Mouse (Mus musculus) layer of hippocampus, postnatal 14 days (tissue): ENCODE data around the gene Ppp1r11. TPM values are rescaled to one million over a fixed set of nuclear protein-coding genes. Genes with fewer than 3 reads are reported as not detected.
"Not testable (repeated sequence)": the region's sequence is repeated elsewhere in the genome, so short reads cannot be mapped to it uniquely, and the experiment has no call there.

Experiments used
- DNase-seq, 2 experiments: peaks; one replicate each; pipeline ENCODE4 v3.0.0; 2021 to 2022; ENCODE audit warnings: low spot score in 2 of 2, mixed read lengths in 1 of 2
- long read RNA-seq, 2 experiments: library from polyadenylated mRNA; stranded (forward); transcript quantifications; one replicate each; pipeline ENCODE4 v2.0.0; 2021
- total RNA-seq, 2 experiments: library from RNA; stranded (reverse); gene quantifications; 2 replicates each; pipeline ENCODE4 v1.2.3; 2021

Ppp1r11 gene
- total RNA-seq: 10 to 100 TPM; 88.6 to 96.9 TPM
- long read RNA-seq, experiment 1, transcript Ppp1r11-201 (3 exons, 1,599 nt): major isoform, 53 of 53 reads
- long read RNA-seq, experiment 1, partial matches to known transcripts: 0 of 53 reads
- long read RNA-seq, experiment 1, other reads (novel, unspliced or antisense): 0 of 53 reads
- long read RNA-seq, experiment 2, transcript Ppp1r11-201 (3 exons, 1,599 nt): major isoform, 108 of 119 reads
- long read RNA-seq, experiment 2, partial matches to known transcripts: 7 of 119 reads
- long read RNA-seq, experiment 2, other reads (novel, unspliced or antisense): 4 of 119 reads

DNA sequence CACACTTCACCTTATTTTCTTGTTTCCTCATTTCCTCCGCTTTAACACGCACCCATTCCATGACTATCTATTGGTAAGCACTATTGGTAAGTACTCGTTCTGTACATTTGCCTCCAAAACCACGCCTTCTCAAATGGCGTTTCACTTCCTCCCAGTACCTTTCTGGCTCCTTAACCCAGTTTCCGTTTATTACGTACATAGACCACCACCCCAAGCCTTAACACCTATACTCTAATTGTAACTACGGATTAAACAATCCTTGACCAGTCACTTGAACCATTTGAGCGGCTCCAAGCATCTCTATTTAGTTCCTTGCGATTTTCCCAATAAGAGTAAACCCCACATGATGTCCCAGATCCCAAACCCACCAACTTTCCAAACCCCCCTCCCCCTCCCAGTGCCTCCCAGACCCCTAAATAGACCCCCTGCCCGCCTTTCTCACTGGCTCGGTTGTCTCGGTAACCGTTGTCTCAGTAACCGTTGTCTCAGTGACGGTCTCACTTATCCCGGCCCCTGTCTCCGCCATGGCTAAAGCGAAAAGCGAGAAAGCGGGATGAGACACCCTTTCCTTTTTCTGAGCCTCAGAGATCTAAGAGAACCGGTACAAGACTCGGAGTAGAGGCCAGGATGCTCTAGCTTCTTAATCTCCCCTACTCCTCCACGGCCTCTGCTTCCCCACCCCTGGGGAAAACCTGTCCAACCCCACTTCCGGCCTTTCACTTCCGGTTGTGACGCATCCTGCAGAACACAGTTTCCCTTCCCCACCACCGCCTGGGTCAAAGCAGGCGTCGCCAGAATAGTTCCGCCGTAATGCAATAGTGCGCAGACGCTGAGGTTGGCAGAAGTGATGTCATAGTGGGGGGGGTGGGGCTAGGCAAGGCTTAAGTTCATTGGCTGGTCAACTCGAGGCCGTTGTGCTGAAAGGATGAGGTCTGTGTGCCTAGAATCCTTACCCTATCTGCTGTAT lies at the start of gene Ppp1r11:
Gene Ppp1r11 (minus strand): TSS at position 761 of the 967 bp plus-strand sequence.
- peak; percentile 95 to 98 for DNase-seq

DNA sequence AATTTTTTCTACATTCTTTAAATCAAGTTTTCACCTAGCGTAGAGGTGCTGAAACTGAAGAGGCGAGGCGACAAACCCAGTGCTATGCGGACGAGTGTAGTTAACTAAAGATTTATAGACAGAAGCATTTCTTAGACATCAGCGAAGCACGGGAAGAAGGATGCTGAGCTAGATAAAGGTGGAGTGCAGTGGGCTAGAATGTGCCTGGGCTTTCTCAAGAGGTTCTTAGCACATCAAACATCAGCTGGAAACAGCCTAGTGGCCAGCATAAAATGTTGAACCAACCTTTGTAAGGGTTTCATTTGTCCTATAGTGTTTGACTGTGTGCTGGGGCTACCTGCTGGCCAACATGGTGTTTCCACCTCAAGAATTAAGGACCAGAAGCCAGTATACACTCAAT lies 49.3 kb upstream of the Ppp1r11 start, which contains the start of gene Zfp57:
Gene Zfp57 (plus strand): TSS at position 301 of the 400 bp plus-strand sequence.
- no peak for DNase-seq

GRCm38 (mm10) chr17:36998477-36998876 lies 46.9 kb upstream of the Ppp1r11 start:
- DNase-seq: no peak

DNA sequence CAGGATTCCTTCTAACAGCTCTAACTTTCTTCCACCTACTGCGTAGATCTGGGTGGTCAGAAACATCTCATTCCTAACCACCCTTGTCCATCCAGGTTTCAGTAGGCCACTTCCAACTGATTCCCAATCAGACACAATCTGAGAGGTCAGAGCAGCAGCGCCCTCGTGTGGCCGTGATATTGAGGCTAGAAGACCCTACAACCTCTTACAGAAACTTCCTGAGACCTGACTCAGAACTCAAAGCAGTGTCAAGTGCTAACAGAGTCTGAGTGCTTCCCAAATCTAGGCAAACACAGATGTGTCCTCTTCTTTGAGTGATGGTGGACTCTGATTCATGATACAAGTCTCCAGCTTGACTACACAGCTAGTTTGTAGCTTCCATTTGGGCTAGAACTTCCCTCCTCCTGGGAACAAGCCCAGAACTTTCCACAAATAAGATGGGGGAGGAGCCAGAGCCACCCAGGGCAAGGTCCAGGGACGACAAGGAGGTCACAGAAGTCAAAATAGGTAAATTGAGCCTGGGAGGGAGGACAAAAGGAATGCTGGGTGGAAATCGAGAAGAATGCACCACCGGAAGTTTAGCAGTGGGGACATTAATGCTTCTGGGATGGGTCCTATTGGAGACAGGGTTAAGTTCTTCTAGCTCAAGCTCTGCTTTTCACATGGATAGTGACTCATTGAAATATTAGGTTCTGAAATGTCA lies 45.6 kb upstream of the Ppp1r11 start:
- peak; percentile 70 to 76 for DNase-seq

- no peak for DNase-seq
Observed at GRCm38 (mm10) chr17:36995448-36995847, 43.9 kb upstream of the Ppp1r11 start.

GRCm38 (mm10) chr17:36994528-36994927 lies 43.0 kb upstream of the Ppp1r11 start:
- no peak for DNase-seq

DNA sequence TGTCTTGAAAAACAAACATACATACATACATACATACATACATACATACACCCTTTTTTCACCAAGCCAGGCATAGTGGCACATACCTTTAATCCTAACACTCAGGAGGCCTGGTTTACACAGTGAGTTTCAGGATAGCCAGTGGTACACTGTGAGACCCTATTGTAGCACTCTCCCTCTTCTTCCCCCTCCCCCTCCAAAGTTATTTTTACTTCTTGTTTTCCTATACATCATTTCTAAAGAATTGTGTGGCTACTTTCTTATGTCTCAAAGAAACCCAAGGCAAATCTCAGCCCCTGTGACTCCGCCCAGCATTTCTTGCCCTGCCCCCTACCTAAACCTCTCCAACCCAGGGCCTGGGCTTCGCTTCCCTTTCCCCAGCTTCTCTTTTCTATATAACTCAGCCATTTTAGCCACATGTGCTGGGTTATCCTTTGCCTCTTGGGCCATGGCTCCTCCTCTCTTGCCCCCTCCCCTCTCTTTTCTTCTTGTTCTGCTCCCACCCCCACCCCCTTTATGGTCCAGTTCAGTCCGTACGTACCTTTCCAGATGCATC lies 42.3 kb upstream of the Ppp1r11 start:
- no peak for DNase-seq

DNA sequence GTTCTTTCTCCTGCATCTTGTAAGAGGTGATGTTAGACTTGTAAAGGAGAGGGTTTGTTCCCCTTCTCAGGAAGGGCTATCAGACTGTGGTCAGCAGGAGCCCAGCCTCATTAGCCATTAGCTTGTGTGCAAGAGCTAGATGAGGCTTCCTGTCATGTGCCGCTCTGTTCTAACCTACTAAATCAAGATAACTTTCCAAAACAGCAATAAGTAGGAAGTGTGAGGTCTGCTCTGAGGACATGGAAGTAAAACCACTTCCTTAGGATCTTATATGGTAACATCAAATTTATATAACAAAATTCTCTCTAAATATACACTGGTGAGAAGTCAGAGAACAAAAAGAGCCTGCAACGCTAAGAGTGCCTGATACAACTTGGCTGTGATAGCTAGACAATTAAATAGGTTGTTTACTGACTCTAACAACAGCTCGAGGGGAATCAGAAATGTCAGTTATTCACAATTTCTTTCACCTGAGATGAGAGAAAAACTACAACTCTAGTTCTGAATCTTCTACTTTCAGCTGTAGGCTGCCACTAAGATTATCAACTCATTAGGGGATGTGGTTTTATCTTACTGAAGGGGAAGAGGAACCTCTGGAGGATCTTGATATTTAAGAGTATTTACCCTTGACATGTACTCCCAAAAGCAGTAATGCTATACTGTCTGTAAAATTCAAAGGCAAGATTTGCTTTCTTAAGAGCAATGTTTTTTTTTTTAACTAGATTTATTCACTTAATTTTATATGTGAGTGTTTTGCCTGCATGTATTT lies 41.0 kb upstream of the Ppp1r11 start:
- no peak for DNase-seq

DNA sequence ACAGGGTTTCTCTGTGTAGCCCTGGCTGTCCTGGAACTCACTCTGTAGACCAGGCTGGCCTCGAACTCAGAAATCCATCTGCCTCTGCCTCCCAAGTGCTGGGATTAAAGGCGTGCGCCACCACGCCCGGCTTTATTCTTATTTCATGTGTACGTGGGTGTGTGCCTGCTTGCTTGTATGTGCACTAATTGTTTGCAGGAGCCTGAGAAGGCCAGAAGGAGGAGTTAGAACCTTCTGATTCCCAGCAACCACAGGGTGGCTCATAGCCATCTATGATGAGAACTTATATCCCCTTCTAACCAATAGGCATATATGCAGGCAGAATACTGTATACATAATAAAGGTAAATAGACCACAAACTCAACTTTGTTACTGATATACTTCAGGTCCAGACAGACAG lies 39.1 kb upstream of the Ppp1r11 start:
- not testable (repeated sequence) for DNase-seq

DNA sequence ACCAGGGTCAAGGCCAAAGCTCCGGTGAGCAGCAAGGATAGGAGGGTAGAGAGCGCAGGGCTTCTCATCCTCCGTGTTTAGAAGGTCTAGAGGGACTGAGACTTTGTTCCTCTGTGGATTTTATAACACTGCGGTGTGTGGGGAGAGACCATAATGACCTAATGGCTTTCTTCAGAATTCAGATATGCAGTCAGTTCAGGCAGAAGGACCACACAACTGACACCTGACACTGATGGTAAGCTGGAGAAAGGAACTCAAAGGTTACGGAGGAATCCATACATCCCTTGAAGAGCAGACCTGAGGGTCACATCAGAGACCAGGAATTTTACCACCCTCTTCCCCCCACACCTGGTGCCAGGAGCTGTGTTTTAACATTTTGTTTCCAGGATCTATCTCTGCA lies 37.9 kb upstream of the Ppp1r11 start, which contains the start of gene H2-M5:
Gene H2-M5 (minus strand): TSS at position 101 of the 400 bp plus-strand sequence.
- no peak for DNase-seq

DNA sequence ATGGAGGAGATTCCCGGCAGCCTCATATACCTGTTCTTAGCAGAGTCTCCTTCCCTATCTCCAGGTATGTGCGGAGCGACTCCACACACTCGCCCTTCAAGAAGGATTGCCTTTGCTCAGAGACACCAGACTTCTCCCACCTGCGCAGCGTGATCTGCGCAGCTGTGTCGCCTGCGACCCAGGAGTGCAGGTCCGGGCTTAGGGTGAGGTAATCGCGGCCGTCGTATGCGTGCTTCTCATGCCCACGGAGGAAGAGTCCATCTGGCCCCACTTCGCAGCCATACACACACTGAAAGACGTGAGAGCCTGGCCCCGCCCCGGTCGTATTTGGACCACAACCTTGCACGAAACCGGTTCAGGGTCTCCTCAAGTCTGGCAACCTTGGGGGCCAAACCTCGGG lies 36.9 kb upstream of the Ppp1r11 start:
- DNase-seq: no peak

DNA sequence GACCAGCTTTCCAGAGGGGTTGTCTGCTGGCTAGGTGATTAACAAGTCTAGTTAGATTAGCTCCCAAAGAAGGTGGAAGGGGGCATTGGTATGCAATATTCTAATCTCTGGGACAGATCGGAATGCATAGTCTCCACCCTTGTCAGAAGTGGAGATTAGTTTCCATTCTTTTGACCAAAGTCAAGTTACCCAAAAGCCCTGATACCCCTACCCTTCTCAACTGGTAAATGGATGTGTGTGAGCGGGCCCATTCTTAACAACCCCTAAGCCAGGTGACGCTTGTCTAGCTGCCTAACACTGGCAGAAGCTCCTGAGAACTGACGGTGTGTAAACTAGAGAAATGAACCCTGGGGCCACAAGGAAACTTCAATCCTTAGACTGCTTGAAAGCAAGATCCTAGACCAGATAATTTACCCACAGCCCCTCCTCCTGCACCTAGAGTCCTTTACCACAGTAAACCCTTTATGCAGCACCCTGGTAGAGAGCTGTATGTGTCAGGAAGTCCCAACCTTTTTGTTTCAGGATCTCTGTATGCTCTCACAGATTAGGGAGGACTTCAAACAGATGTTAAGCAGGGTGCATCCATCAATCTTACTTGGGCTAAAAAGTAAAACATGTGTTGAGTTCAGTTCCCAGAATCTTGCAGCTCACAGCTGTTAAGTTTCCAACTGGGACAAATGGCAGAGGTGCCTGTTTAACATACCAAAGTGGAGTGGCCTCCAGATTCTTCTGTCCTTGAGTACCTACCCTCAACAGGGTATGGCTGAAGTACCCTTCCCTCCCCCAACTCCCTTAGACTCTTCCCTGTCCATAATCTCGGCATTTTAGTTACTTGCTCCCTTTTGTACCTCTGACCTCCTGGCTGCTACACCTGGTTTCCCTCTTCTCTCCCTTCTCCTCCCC lies 31.0 kb upstream of the Ppp1r11 start:
- DNase-seq: no peak

GRCm38 (mm10) chr17:36981845-36982244 lies 30.3 kb upstream of the Ppp1r11 start:
- no peak for DNase-seq

DNA sequence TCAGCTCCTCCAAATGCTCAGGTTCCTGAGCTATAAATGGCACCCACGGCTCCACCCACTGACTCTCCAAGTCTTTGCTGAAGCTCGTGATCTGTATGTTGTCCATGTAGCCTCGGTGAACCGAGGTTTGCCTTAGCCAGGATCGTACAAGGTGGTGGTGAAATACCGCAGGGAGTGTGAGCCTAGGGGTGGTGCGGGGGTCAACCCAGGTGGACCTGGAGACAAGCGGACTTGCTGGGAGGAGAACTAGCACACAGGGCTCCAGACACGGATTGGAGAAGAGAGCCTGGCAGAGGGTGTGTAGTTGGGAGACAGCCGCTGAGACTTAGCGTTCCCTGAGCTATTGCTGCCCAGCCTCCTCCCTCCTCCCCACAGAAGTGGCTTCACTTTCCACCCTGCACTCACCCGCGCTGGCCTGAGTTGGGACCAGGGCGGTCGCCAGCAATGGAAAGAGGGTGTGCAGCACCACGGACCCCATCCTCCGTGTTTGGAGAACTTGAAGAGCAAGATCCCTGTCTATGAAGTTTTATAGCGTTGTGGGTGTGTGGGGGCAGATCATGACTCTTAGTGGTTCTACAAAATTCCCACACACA lies 29.8 kb upstream of the Ppp1r11 start, which contains the start of gene 2410137M14Rik:
Gene 2410137M14Rik (minus strand): TSS at position 17 of the 593 bp plus-strand sequence.
- no peak for DNase-seq

DNA sequence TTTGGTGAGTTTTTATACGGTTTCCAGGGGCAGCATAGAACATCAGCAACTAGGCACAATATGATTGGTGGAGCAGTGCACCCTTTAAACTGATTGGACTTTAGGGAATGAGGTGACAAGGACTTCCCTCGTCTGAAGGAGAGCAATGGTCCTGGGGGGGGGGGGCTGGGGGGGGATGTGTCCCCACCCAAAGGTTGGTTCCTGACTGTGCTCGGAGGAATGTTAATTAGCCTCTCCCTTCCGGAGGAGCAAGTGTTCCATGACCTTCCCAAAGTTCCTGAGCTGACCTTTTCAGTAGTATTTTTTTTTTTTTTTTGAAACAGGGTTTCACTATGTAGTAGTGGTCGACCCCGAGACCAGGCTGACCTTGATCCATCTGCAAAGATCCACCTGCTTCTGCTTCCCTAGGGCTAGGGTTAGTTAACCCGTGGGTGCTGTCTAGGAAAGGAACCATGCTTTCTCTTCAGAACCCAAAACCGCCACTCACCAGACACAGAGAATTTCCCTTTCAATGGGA lies 21.8 kb upstream of the Ppp1r11 start:
- no peak for DNase-seq

- DNase-seq: no peak
Observed at GRCm38 (mm10) chr17:36972791-36973190, 21.2 kb upstream of the Ppp1r11 start.

- DNase-seq: no peak
Observed at GRCm38 (mm10) chr17:36971172-36971850, 19.8 kb upstream of the Ppp1r11 start.
